Mouse (Mus musculus) heart, embryonic 12.5 days (tissue): ENCODE measurements around the gene Mpp3. TPM values are rescaled to one million over a fixed set of nuclear protein-coding genes. Genes with fewer than 3 reads are reported as not detected.
A peak's percentile ranks its signal among the peaks of the same experiment; 100 is the strongest.

Experiments used
- ATAC-seq: fragments of 200-750 bp; cut with Nextera tagmentation; 2 replicates; pipeline ENCODE4 v1.8.0; 2017; ENCODE audit warnings: moderate TSS enrichment, moderate library complexity; ENCODE audit not compliant: insufficient number of reproducible peaks, low FRiP score
- H3K27ac ChIP-seq: fragments of 300-500 bp; sonication (generic); 2 replicates; pipeline ENCODE4 v1.5.1; 2016; ENCODE audit warnings: mild to moderate bottlenecking, moderate library complexity; ENCODE audit not compliant: poor library complexity, severe bottlenecking
- H3K27me3 ChIP-seq: fragments of 300-500 bp; sonication (generic); replicated peaks from 2 replicates; pipeline ENCODE4 v1.6.1; 2016; ENCODE audit warnings: mild to moderate bottlenecking, moderate library complexity
- H3K36me3 ChIP-seq: fragments of 300-500 bp; sonication (generic); 2 replicates; pipeline ENCODE4 v1.6.1; 2016; ENCODE audit warnings: mild to moderate bottlenecking, moderate library complexity
- H3K4me1 ChIP-seq: fragments of 300-500 bp; sonication (generic); replicated peaks from 2 replicates; pipeline ENCODE4 v1.6.1; 2016; ENCODE audit warnings: mild to moderate bottlenecking
- H3K4me2 ChIP-seq: fragments of 300-500 bp; sonication (generic); 2 replicates; pipeline ENCODE4 v1.6.1; 2016; ENCODE audit warnings: mild to moderate bottlenecking, moderate library complexity
- H3K4me3 ChIP-seq: fragments of 300-500 bp; sonication (generic); 2 replicates; pipeline ENCODE4 v1.5.1; 2016; ENCODE audit warnings: mild to moderate bottlenecking
- H3K9ac ChIP-seq: fragments of 300-500 bp; sonication (generic); 2 replicates; pipeline ENCODE4 v1.6.1; 2016; ENCODE audit warnings: mild to moderate bottlenecking, moderate library complexity
- H3K9me3 ChIP-seq: fragments of 300-500 bp; sonication (generic); replicated peaks from 2 replicates; pipeline ENCODE4 v1.6.1; 2016; ENCODE audit warnings: mild to moderate bottlenecking, moderate library complexity
- WGBS: fragments of 180-500 bp; shearing (Covaris S2); methylation state at CpG from one replicate; pipeline ENCODE4 v1.1.7; 2016; 5-methylcytosine and 5-hydroxymethylcytosine counted together
- polyA plus RNA-seq: library from polyadenylated mRNA; unstranded; fragments of >200 nt; fragmentation: Nextera tagmentation; extraction: Ambion mirVana; gene quantifications from 2 replicates; pipeline ENCODE4 v1.2.1, GENCODE M21; 2016

The Mpp3 gene
- polyA plus RNA-seq, 1 experiment from 2014 or later = 4.1 TPM

GRCm38 (mm10) chr11:102025991-102026660 lies 2.1 kb downstream of the Mpp3 start:
- ATAC-seq = no peak
- Histone ChIP-seq H3K36me3 (0 out of 2 replicates have a peak, but pooled peaks cover 3% of the 10 kb centered on the region), H3K4me3 (peak overlapping the region; percentile 79), H3K27ac (no peak overlapping the region), H3K9me3 (no peaks in the 10 kb centered on the region), H3K9ac (peak overlapping the region; percentile 81), H3K27me3 (peaks cover 36% of the 10 kb centered on the region), H3K4me1 (peaks cover 24% of the 10 kb centered on the region), H3K4me2 (peak overlapping the region; percentile 99)
- 5% methylated on average over 23 of the region's 23 CpGs for WGBS

GRCm38 (mm10) chr11:102025354-102025753 lies 2.9 kb downstream of the Mpp3 start:
- 40% methylated on average over 7 of the region's 7 CpGs for WGBS
- Histone ChIP-seq H3K4me2 (peak overlapping the region; percentile 99), H3K9me3 (no peaks in the 10 kb centered on the region)

GRCm38 (mm10) chr11:102024875-102025274 lies 3.4 kb downstream of the Mpp3 start:
- Histone ChIP-seq H3K36me3 (0 out of 2 replicates have a peak, but pooled peaks cover 3% of the 10 kb centered on the region), H3K27ac (no peak overlapping the region), H3K4me1 (peaks cover 19% of the 10 kb centered on the region), H3K4me2 (no peak overlapping the region), H3K9ac (no peak overlapping the region), H3K9me3 (no peaks in the 10 kb centered on the region), H3K4me3 (no peak overlapping the region), H3K27me3 (peaks cover 30% of the 10 kb centered on the region)
- ATAC-seq = no peak
- WGBS = 95% methylated on average over 4 of the region's 4 CpGs

More at GRCm38 (mm10) chr11:102025354-102025753, 2.9 kb downstream of the Mpp3 start:
- 0 out of 2 replicates have a peak, but pooled peaks cover 3% of the 10 kb centered on the region for H3K36me3 ChIP-seq
- H3K27me3 ChIP-seq = peaks cover 34% of the 10 kb centered on the region
- no peak overlapping the region for H3K27ac ChIP-seq
- H3K9ac ChIP-seq = no peak overlapping the region
- H3K4me1 ChIP-seq = peaks cover 23% of the 10 kb centered on the region
- ATAC-seq = no peak
- H3K4me3 ChIP-seq = no peak overlapping the region

GRCm38 (mm10) chr11:102024084-102024758 lies 4.0 kb downstream of the Mpp3 start:
- Histone ChIP-seq H3K9me3 (no peaks in the 10 kb centered on the region), H3K4me2 (no peak overlapping the region), H3K9ac (no peak overlapping the region), H3K4me3 (no peak overlapping the region), H3K36me3 (0 out of 2 replicates have a peak, but pooled peaks cover 3% of the 10 kb centered on the region), H3K27me3 (peaks cover 29% of the 10 kb centered on the region), H3K27ac (no peak overlapping the region), H3K4me1 (peaks cover 19% of the 10 kb centered on the region)
- WGBS = 75% methylated on average over 6 of the region's 6 CpGs
- no peak for ATAC-seq

GRCm38 (mm10) chr11:102023406-102023805 lies 4.9 kb downstream of the Mpp3 start:
- Histone ChIP-seq H3K4me2 (no peak overlapping the region), H3K9ac (no peak overlapping the region), H3K27ac (no peak overlapping the region), H3K4me1 (peaks cover 19% of the 10 kb centered on the region), H3K4me3 (no peak overlapping the region), H3K36me3 (0 out of 2 replicates have a peak, but pooled peaks cover 3% of the 10 kb centered on the region), H3K27me3 (peaks cover 28% of the 10 kb centered on the region), H3K9me3 (no peaks in the 10 kb centered on the region)
- no peak for ATAC-seq
- WGBS = 82% methylated on average over 13 of the region's 13 CpGs

- WGBS = 86% methylated on average over 5 of the region's 5 CpGs
- ATAC-seq = no peak
- Histone ChIP-seq H3K4me1 (peaks cover 14% of the 10 kb centered on the region), H3K27me3 (peaks cover 23% of the 10 kb centered on the region), H3K4me2 (no peak overlapping the region), H3K9me3 (no peaks in the 10 kb centered on the region), H3K36me3 (peaks cover 7% of the 10 kb centered on the region; the same call in 1 of the 2 replicates), H3K4me3 (no peak overlapping the region), H3K9ac (no peak overlapping the region), H3K27ac (no peak overlapping the region)
Observed at GRCm38 (mm10) chr11:102021196-102021595, 7.1 kb downstream of the Mpp3 start.

DNA sequence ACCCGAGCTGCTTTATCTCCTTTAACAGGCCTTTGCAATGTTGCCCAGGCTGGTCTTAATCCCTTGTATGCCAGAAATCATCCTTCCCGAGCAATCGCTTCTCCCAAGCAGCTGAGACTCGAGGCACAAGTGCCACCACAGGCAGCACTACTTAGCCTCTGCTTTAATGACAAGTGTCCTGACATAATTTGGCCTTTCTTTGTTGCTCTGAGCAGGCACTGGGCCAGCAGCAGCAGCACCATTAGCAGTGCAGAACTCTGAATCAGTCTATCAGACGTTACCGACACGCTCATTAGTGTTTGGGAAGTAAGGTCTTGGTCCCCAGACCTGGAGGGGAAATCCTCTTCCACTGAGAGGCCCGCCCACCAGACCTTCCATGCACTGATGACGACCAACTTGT lies 8.5 kb downstream of the Mpp3 start:
- peaks cover 13% of the 10 kb centered on the region; the same call in 1 of the 2 replicates for H3K27me3 ChIP-seq

GRCm38 (mm10) chr11:102016136-102016535 lies 12.1 kb downstream of the Mpp3 start:
- Histone ChIP-seq H3K36me3 (peaks cover 4% of the 10 kb centered on the region), H3K27ac (peak overlapping the region; percentile 30; the same call in 1 of the 2 replicates), H3K9me3 (no peaks in the 10 kb centered on the region), H3K4me2 (no peak overlapping the region), H3K4me1 (peaks cover 9% of the 10 kb centered on the region; the same call in 1 of the 2 replicates), H3K4me3 (no peak overlapping the region), H3K27me3 (no peaks in the 10 kb centered on the region), H3K9ac (no peak overlapping the region)
- ATAC-seq = no peak
- 79% methylated on average over 1 of the region's 1 CpGs for WGBS

More for the DNA sequence above, 8.5 kb downstream of the Mpp3 start:
- no peak overlapping the region for H3K27ac ChIP-seq
- no peak overlapping the region for H3K4me2 ChIP-seq
- H3K9ac ChIP-seq = no peak overlapping the region
- ATAC-seq = no peak
- peaks cover 9% of the 10 kb centered on the region; the same call in 1 of the 2 replicates for H3K4me1 ChIP-seq
- WGBS = 74% methylated on average over 9 of the region's 9 CpGs
- no peak overlapping the region for H3K4me3 ChIP-seq
- H3K36me3 ChIP-seq = peaks cover 7% of the 10 kb centered on the region; the same call in 1 of the 2 replicates
- H3K9me3 ChIP-seq = no peaks in the 10 kb centered on the region

- no peak overlapping the region for H3K27ac ChIP-seq
- no peak overlapping the region for H3K4me2 ChIP-seq
- no peaks in the 10 kb centered on the region for H3K27me3 ChIP-seq
- WGBS = 69% methylated on average over 6 of the region's 6 CpGs
- no peak for ATAC-seq
- no peak overlapping the region for H3K4me3 ChIP-seq
- H3K9me3 ChIP-seq = no peaks in the 10 kb centered on the region
- H3K9ac ChIP-seq = 0 out of 2 replicates have a peak overlapping the region, but pooled peaks have one; percentile 5
- H3K36me3 ChIP-seq = peaks cover 4% of the 10 kb centered on the region
- peaks cover 9% of the 10 kb centered on the region; the same call in 1 of the 2 replicates for H3K4me1 ChIP-seq
Observed at GRCm38 (mm10) chr11:102015472-102015871, 12.8 kb downstream of the Mpp3 start.

- Histone ChIP-seq H3K27ac (no peak overlapping the region), H3K36me3 (peaks cover 4% of the 10 kb centered on the region), H3K4me2 (no peak overlapping the region), H3K9ac (no peak overlapping the region), H3K27me3 (no peaks in the 10 kb centered on the region), H3K4me3 (no peak overlapping the region), H3K4me1 (peaks cover 9% of the 10 kb centered on the region; the same call in 1 of the 2 replicates), H3K9me3 (no peaks in the 10 kb centered on the region)
- ATAC-seq = no peak
- WGBS = 79% methylated on average over 8 of the region's 8 CpGs
Observed at GRCm38 (mm10) chr11:102013201-102013600, 15.1 kb downstream of the Mpp3 start.

GRCm38 (mm10) chr11:102011510-102011909 lies 16.8 kb downstream of the Mpp3 start:
- WGBS = 70% methylated on average over 8 of the region's 8 CpGs
- Histone ChIP-seq H3K36me3 (no peaks in the 10 kb centered on the region; the same call in 1 of the 2 replicates), H3K4me2 (no peak overlapping the region), H3K27me3 (no peaks in the 10 kb centered on the region), H3K4me1 (peaks cover 5% of the 10 kb centered on the region; the same call in 1 of the 2 replicates), H3K27ac (no peak overlapping the region), H3K4me3 (no peak overlapping the region), H3K9ac (no peak overlapping the region), H3K9me3 (no peaks in the 10 kb centered on the region)
- no peak for ATAC-seq
